ENCODE assay signal across 26 mouse cellular contexts in genomic region chr2:78004426-78004825, GRCm38 (mm10).
"Had no signal": no experiment of that assay in that cellular context is flagged by ENCODE, and none has a peak within 500 bp of the region (broad histone marks: within the 10 kb centered on the region; RNA-seq: fewer than 3 reads in every experiment).

No protein-coding gene starts in this region.

- H3K27me3 ChIP-seq: embryonic facial prominence, embryonic 12.5 days; embryonic facial prominence, embryonic 13.5 days; embryonic facial prominence, embryonic 15.5 days; forebrain, embryonic 12.5 days; forebrain, embryonic 13.5 days; forebrain, embryonic 15.5 days had no signal

- H3K9me3 ChIP-seq: embryonic facial prominence, embryonic 10.5 days; embryonic facial prominence, embryonic 12.5 days; embryonic facial prominence, embryonic 13.5 days; embryonic facial prominence, embryonic 15.5 days; forebrain, embryonic 10.5 days; forebrain, embryonic 12.5 days; forebrain, embryonic 13.5 days; forebrain, embryonic 15.5 days had no signal

- H3K4me3 ChIP-seq: embryonic facial prominence, embryonic 10.5 days; embryonic facial prominence, embryonic 12.5 days; embryonic facial prominence, embryonic 13.5 days; embryonic facial prominence, embryonic 15.5 days; erythroblast, embryonic 14.5 days; forebrain, embryonic 10.5 days; forebrain, embryonic 12.5 days; forebrain, embryonic 13.5 days; forebrain, embryonic 15.5 days; gastrocnemius, adult 2 months; heart, adult 2 months had no signal

- H3K27ac ChIP-seq: embryonic facial prominence, embryonic 10.5 days; embryonic facial prominence, embryonic 12.5 days; embryonic facial prominence, embryonic 13.5 days; embryonic facial prominence, embryonic 15.5 days; forebrain, embryonic 10.5 days; forebrain, embryonic 12.5 days; forebrain, embryonic 13.5 days; forebrain, embryonic 15.5 days; gastrocnemius, adult 2 months; heart, adult 2 months had no signal

- ATAC-seq: forebrain, embryonic 13.5 days; forebrain, embryonic 14.5 days; forebrain, embryonic 15.5 days; forebrain, embryonic 16.5 days; forebrain, postnatal 0 days had no signal

- H3K9ac ChIP-seq: embryonic facial prominence, embryonic 12.5 days; embryonic facial prominence, embryonic 13.5 days; embryonic facial prominence, embryonic 15.5 days; forebrain, embryonic 12.5 days; forebrain, embryonic 13.5 days; forebrain, embryonic 15.5 days; forebrain, postnatal 0 days had no signal

- H3K36me3 ChIP-seq: embryonic facial prominence, embryonic 10.5 days; embryonic facial prominence, embryonic 12.5 days; embryonic facial prominence, embryonic 13.5 days; embryonic facial prominence, embryonic 15.5 days; forebrain, embryonic 10.5 days; forebrain, embryonic 12.5 days; forebrain, embryonic 15.5 days had no signal

- H3K4me2 ChIP-seq: embryonic facial prominence, embryonic 12.5 days; embryonic facial prominence, embryonic 13.5 days; embryonic facial prominence, embryonic 15.5 days; forebrain, embryonic 12.5 days; forebrain, embryonic 13.5 days; forebrain, embryonic 15.5 days had no signal

- H3K4me1 ChIP-seq: embryonic facial prominence, embryonic 12.5 days; embryonic facial prominence, embryonic 15.5 days; forebrain, embryonic 10.5 days; forebrain, embryonic 12.5 days; forebrain, embryonic 13.5 days; forebrain, embryonic 15.5 days had no signal

- DNase-seq: cerebellum, adult 9-11 months; cerebellum, postnatal 10 days; cerebellum, postnatal 14 days; cerebellum, postnatal 25 days; cerebellum, postnatal 36 days; embryo, embryonic 11 days; forebrain, postnatal 0 days; gastrocnemius, adult 2 months; gastrocnemius, postnatal 10 days; gastrocnemius, postnatal 14 days; gastrocnemius, postnatal 25 days; gastrocnemius, postnatal 36 days; heart, adult 11 months; heart, adult 18-20 months; heart, adult 2 months had no signal
